Mouse (Mus musculus) hindbrain, embryonic 13.5 days (tissue): ENCODE results near the gene Hmgb1. TPM values are rescaled to one million over a fixed set of nuclear protein-coding genes. Genes with fewer than 3 reads are reported as not detected.

Experiments
- ATAC-seq: fragments of 200-750 bp; cut with Nextera tagmentation; 2 replicates; pipeline ENCODE4 v1.8.0; 2017; ENCODE audit warnings: moderate TSS enrichment; ENCODE audit not compliant: low FRiP score
- H3K27ac ChIP-seq: fragments of 300-500 bp; sonication (generic); 2 replicates; pipeline ENCODE4 v1.5.1; 2015; ENCODE audit warnings: inconsistent platforms, mild to moderate bottlenecking, moderate library complexity
- H3K27me3 ChIP-seq: fragments of 300-500 bp; sonication (generic); 2 replicates; pipeline ENCODE4 v1.6.1; 2015; ENCODE audit warnings: mild to moderate bottlenecking, inconsistent platforms
- H3K36me3 ChIP-seq: fragments of 300-500 bp; sonication (generic); 2 replicates; pipeline ENCODE4 v1.6.1; 2015; ENCODE audit warnings: mild to moderate bottlenecking, inconsistent platforms
- H3K4me1 ChIP-seq: fragments of 300-500 bp; sonication (generic); replicated peaks from 2 replicates; pipeline ENCODE4 v1.6.1; 2015; ENCODE audit warnings: inconsistent platforms
- H3K4me2 ChIP-seq: fragments of 300-500 bp; sonication (generic); 2 replicates; pipeline ENCODE4 v1.6.1; 2015; ENCODE audit warnings: inconsistent platforms, mild to moderate bottlenecking, moderate library complexity
- H3K4me3 ChIP-seq: fragments of 300-500 bp; sonication (generic); 2 replicates; pipeline ENCODE4 v1.5.1; 2015; ENCODE audit warnings: mild to moderate bottlenecking, inconsistent platforms
- H3K9ac ChIP-seq: fragments of 300-500 bp; sonication (generic); 2 replicates; pipeline ENCODE4 v1.6.1; 2015; ENCODE audit warnings: mild to moderate bottlenecking, inconsistent platforms
- H3K9me3 ChIP-seq: fragments of 300-500 bp; sonication (generic); 2 replicates; pipeline ENCODE4 v1.6.1; 2016; ENCODE audit warnings: inconsistent platforms
- WGBS: fragments of 180-500 bp; shearing (Covaris S2); methylation state at CpG from one replicate; pipeline ENCODE4 v1.1.7; 2015; 5-methylcytosine and 5-hydroxymethylcytosine counted together
- polyA plus RNA-seq: library from polyadenylated mRNA; unstranded; fragments of >200 nt; fragmentation: Nextera tagmentation; extraction: Ambion mirVana; gene quantifications from 2 replicates; pipeline ENCODE4 v1.2.1, GENCODE M21; 2015

Hmgb1 gene
- polyA plus RNA-seq, 1 experiment from 2014 or later: 984 TPM

DNA sequence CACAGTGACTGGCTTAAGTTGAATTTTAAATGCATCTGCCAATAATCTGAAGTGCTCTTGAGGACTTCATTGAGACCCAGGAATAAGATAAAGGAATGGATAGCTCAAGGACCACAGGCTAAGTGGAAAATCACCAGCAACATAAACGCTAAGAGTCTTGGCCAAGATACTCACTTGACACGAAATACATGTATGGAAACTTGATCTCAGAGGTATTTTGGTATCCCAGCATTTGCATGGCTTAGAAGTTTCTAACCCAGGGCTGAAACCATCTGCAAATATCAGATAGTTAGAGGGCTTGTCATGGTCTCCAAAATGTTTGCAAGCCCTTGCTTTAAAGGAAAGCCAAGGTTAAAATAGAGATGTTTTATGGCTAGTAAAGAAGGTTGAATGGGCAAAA is 94.4 kb downstream of the Hmgb1 start:
- Histone ChIP-seq H3K36me3 (no peaks in the 10 kb centered on the region), H3K4me1 (no peaks in the 10 kb centered on the region), H3K27me3 (no peaks in the 10 kb centered on the region), H3K9me3 (no peaks in the 10 kb centered on the region), H3K4me2 (no peak overlapping the region), H3K9ac (no peak overlapping the region), H3K4me3 (no peak overlapping the region), H3K27ac (no peak overlapping the region)
- 83% methylated on average over 2 of the region's 2 CpGs for WGBS
- ATAC-seq: no peak

DNA sequence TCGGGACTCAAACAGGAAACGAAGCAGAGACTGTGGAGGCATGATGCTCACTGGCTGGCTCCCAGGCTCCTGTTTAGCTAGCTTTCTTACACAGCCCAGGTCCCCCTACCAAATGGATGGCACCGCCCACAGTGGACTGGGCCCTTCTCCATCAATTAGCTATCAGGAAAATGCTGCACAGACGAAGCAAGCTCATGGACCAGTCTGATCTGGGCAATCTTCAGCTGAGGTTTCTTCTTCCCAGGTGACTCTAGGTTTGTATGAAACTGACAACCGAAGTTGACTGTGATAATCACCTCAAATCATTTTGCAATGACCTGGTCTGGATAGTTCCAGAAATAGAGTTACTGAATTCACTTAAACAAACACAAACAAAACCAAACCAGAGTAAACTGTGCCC is 94.8 kb downstream of the Hmgb1 start:
- Histone ChIP-seq H3K36me3 (no peaks in the 10 kb centered on the region), H3K9ac (no peak overlapping the region), H3K4me3 (no peak overlapping the region), H3K9me3 (no peaks in the 10 kb centered on the region), H3K27me3 (no peaks in the 10 kb centered on the region), H3K4me2 (no peak overlapping the region), H3K4me1 (no peaks in the 10 kb centered on the region), H3K27ac (no peak overlapping the region)
- WGBS: 94% methylated on average over 5 of the region's 5 CpGs
- ATAC-seq: no peak

DNA sequence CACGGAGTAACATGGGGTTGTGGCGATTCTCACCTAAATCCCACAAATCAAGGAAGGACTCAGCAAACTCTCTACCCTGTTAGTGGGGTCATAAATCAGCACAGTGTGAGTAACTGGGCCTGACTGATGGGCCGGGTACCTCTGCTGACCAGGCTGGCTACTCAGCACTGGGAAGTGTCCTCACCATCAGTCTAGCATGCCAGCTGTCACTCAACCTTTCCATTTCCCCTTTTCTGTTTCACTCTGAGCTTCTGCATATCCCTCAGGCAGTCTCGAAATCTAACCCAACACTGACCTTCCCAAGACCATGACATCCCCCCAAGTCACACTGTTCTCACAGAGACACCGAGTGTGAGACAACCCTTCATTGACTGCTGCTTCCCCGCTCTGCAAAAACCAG is 95.4 kb downstream of the Hmgb1 start:
- no peaks in the 10 kb centered on the region for H3K36me3 ChIP-seq
- H3K4me1 ChIP-seq: no peaks in the 10 kb centered on the region
- no peak overlapping the region for H3K4me3 ChIP-seq
- no peak for ATAC-seq
- WGBS: 83% methylated on average over 6 of the region's 6 CpGs
- no peak overlapping the region for H3K9ac ChIP-seq
- no peak overlapping the region for H3K4me2 ChIP-seq
- H3K27me3 ChIP-seq: no peaks in the 10 kb centered on the region
- no peaks in the 10 kb centered on the region for H3K9me3 ChIP-seq
- H3K27ac ChIP-seq: no peak overlapping the region

DNA sequence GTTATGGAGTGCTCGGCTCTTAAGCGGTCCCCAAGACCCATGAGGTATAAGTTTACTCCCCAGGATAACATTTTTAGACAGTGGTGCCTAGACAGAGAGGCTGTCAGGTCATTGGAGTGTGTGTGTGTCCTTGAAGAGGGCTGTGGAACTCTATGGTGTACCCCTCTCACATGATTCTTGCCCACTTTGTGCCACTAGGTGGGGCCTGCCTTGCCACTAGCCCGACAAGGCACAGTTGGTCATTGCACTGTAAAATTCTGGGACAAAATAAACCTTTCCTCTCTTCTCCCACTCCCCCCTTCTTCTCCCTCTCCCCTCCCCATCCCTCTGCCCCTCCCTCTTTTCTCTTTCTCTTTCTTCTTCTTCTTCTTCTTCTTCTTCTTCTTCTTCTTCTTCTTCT is 96.1 kb downstream of the Hmgb1 start:
- Histone ChIP-seq H3K27ac (no peak overlapping the region), H3K9ac (no peak overlapping the region), H3K4me2 (no peak overlapping the region), H3K9me3 (no peaks in the 10 kb centered on the region), H3K4me1 (no peaks in the 10 kb centered on the region), H3K36me3 (no peaks in the 10 kb centered on the region), H3K27me3 (no peaks in the 10 kb centered on the region), H3K4me3 (no peak overlapping the region)
- no peak for ATAC-seq
- 74% methylated on average over 3 of the region's 3 CpGs for WGBS

DNA sequence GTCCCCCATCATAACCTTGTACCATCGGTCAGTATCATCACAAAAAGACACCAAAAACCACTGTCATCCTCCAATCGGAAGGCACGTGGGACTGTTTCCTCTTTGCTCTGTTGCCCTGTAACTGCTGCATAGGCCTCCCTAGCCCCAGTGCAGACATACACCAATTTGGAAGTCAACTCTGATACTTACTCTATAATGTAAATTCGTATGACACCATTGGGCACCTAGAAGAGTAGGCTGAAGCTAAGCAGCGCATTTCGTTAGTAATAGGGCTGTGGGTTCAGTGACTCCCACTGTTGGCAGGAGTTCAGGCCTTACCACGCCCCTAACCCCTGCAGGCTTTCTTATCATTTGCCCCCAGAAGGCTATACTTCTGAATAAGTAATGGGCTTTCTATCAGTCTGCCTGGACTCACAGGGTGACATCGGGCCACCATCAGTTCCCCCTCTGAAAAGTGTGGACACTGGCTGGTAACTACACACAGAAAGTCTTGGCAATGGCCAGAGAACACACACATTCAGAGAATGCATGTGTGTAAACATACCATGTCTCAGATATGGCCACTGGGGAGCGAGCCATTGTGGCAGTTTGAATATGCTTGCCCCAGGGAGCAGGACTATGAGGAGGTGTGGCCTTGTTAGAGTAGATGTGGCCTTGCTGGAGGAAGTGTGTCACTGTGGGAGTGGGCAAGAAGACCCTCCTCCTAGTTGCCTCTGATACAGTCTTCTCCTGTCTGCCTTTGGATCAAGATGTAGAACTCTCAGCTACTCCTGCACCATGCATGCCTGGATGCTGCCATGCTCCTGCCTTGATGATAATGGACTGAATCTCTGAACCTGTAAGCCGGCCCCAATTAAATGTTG is 97.7 kb downstream of the Hmgb1 start:
- Histone ChIP-seq H3K9me3 (no peaks in the 10 kb centered on the region), H3K4me2 (no peak overlapping the region), H3K4me1 (no peaks in the 10 kb centered on the region), H3K4me3 (no peak overlapping the region), H3K9ac (no peak overlapping the region), H3K27me3 (no peaks in the 10 kb centered on the region), H3K36me3 (no peaks in the 10 kb centered on the region), H3K27ac (no peak overlapping the region)
- ATAC-seq: no peak
- 88% methylated on average over 10 of the region's 10 CpGs for WGBS

DNA sequence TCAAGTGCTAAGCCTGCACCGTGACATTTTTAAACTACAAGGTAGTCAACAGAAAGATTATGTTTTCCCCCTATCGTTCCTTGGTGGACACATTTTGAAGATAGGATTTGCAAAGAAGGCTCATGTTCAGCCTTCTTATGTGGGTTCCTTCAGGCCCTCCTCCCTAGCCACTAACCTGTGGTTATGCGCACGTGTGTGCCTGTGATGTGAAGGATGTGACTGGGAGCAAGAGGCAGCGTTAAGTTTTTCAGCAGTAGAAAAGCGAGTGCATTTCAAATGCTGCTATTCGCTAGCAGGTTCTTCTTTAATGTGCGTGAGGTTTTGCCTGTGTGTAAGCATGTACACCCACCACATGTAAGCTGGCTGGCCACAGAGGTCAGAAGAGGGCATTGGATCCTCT is 103.8 kb downstream of the Hmgb1 start:
- Histone ChIP-seq H3K36me3 (no peaks in the 10 kb centered on the region), H3K9ac (no peak overlapping the region), H3K27me3 (no peaks in the 10 kb centered on the region), H3K9me3 (no peaks in the 10 kb centered on the region), H3K27ac (no peak overlapping the region), H3K4me3 (no peak overlapping the region), H3K4me2 (no peak overlapping the region), H3K4me1 (no peaks in the 10 kb centered on the region)
- WGBS: 91% methylated on average over 8 of the region's 8 CpGs
- no peak for ATAC-seq

DNA sequence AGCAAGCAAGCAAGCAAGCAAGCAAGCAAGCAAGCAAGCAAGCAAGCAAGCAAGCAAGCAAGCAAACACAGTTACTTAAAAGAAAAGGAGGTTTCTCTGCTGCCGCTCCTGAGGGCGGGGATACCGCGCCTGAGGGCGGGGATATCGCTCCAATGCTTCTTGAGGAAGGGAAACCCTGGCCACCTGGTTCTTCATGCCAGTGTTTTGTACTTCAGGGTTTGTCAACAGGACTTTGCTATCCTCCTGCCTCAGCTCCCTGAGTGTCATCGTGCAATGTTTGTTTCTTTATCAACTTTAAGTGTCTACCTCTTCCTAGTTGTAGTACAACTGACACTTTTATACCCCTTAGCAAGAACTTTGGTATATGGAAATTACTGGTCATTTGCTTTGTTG is 104.5 kb downstream of the Hmgb1 start:
- no peak for ATAC-seq
- no peak overlapping the region for H3K4me2 ChIP-seq
- 46% methylated on average over 7 of the region's 7 CpGs for WGBS

DNA sequence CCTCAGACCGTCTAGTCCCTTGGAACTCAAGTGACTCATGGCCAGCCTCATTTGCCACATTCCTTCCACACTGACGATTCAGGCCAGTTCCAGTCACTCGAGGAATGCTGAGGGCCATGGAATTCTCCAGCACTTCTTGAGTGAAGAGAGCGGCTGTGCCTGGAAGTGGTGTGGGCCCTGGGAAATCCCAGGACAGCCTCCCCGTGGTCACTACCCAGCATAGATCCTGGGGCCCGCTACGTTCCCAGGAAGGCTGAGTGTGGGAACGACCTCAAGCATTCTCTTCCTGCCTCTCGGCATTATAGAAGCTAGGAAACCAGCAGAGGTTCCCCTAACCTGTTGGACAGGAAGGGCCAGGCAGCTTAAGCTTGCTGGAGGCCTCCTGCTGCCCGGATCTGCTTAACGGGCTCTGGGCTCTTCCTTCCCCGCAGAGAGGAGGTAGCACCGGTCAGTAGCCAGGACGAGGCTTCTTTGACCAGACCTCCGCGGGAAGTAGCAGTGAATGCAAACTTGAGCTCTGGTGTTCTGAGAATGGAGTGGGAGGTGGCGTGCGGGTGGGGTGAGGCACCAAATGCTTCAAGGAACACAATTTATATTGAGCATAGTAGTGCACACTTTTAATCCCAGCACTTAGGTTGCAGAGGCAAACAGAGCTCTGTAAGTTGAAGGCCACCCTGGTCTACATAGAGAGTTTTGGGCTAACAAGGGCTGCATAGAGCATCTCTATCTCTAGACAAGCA is 105.1 kb downstream of the Hmgb1 start:
- no peak overlapping the region for H3K4me2 ChIP-seq
- H3K4me3 ChIP-seq: no peak overlapping the region
- WGBS: 24% methylated on average over 18 of the region's 18 CpGs
- no peaks in the 10 kb centered on the region for H3K36me3 ChIP-seq
- no peak overlapping the region for H3K9ac ChIP-seq
- H3K27me3 ChIP-seq: no peaks in the 10 kb centered on the region
- H3K9me3 ChIP-seq: no peaks in the 10 kb centered on the region
- ATAC-seq: no peak
- no peaks in the 10 kb centered on the region for H3K4me1 ChIP-seq
- no peak overlapping the region for H3K27ac ChIP-seq

More for the DNA sequence above, 104.5 kb downstream of the Hmgb1 start:
- H3K36me3 ChIP-seq: no peaks in the 10 kb centered on the region
- no peak overlapping the region for H3K4me3 ChIP-seq
- H3K9me3 ChIP-seq: no peaks in the 10 kb centered on the region
- no peak overlapping the region for H3K9ac ChIP-seq
- no peaks in the 10 kb centered on the region for H3K27me3 ChIP-seq
- H3K27ac ChIP-seq: no peak overlapping the region
- no peaks in the 10 kb centered on the region for H3K4me1 ChIP-seq

DNA sequence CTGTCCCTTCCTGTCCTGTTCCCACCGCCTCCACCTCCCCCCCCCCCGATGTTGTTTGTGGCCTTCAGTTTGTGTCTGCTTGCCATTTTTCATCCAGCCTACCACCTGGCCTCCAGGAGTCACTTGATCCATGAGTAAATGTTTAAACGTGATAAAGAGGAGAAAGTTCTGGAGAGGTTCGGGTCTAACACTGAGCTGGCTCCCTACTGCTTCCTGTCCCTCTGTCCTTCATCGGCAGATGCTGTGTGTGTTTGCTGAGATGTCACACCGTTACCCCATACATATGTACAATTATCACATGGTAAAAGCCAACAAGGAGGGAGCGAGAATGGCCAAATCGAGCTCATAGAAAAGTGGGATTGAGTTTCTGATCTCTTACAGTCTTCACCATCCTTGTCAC is 107.2 kb downstream of the Hmgb1 start:
- Histone ChIP-seq H3K9me3 (no peaks in the 10 kb centered on the region), H3K9ac (no peak overlapping the region), H3K4me3 (no peak overlapping the region), H3K36me3 (no peaks in the 10 kb centered on the region), H3K27me3 (no peaks in the 10 kb centered on the region), H3K27ac (no peak overlapping the region), H3K4me1 (no peaks in the 10 kb centered on the region), H3K4me2 (no peak overlapping the region)
- 92% methylated on average over 8 of the region's 8 CpGs for WGBS
- ATAC-seq: no peak

DNA sequence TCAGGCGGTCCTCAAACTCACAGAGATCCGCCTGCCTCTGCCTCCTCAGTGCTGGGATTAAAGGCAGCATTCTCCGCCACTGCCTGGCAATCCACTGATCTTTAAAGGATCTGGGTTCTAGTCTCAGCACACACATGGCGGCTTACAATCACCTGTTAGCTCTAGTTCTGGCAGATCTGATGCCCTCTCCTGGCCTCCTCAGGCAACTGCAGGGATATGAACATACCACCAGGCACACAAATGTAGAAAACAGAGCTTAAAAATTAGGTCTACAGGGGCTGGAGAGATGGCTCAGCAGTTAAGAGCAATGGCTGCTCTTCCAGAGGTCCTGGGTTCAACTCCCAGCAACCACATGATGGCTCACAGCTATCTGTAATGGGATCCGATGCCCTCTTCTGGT is 112.7 kb downstream of the Hmgb1 start:
- no peak for ATAC-seq
- H3K27ac ChIP-seq: no peak overlapping the region
- 97% methylated on average over 5 of the region's 5 CpGs for WGBS
- no peaks in the 10 kb centered on the region for H3K27me3 ChIP-seq
- H3K9ac ChIP-seq: no peak overlapping the region
- no peak overlapping the region for H3K4me2 ChIP-seq
- no peaks in the 10 kb centered on the region for H3K36me3 ChIP-seq
- H3K4me1 ChIP-seq: no peaks in the 10 kb centered on the region
- no peaks in the 10 kb centered on the region for H3K9me3 ChIP-seq
- H3K4me3 ChIP-seq: no peak overlapping the region

DNA sequence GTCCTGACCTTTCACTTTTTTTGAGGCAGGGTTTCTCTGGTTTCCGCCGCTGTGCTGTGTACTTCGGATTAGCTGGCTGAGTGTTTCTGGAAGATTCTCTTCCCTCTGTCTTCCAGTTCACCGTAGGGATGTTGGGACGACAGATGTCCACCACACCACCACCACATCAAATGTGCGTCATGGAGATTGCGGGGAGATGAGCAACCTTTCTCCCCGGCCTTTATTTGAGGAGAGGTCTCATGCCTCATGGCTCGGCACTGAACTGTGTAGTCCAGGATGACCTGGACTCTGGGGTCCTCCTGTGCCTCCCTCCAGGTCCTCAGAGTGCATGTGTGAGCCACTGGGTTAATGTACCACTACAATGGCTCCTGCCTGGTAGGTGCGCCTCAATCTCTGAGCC is 115.5 kb downstream of the Hmgb1 start:
- WGBS: 93% methylated on average over 10 of the region's 10 CpGs
- no peak for ATAC-seq
- Histone ChIP-seq H3K9me3 (no peaks in the 10 kb centered on the region), H3K9ac (no peak overlapping the region), H3K4me1 (no peaks in the 10 kb centered on the region), H3K4me2 (no peak overlapping the region), H3K27ac (no peak overlapping the region), H3K36me3 (no peaks in the 10 kb centered on the region), H3K27me3 (no peaks in the 10 kb centered on the region), H3K4me3 (no peak overlapping the region)

DNA sequence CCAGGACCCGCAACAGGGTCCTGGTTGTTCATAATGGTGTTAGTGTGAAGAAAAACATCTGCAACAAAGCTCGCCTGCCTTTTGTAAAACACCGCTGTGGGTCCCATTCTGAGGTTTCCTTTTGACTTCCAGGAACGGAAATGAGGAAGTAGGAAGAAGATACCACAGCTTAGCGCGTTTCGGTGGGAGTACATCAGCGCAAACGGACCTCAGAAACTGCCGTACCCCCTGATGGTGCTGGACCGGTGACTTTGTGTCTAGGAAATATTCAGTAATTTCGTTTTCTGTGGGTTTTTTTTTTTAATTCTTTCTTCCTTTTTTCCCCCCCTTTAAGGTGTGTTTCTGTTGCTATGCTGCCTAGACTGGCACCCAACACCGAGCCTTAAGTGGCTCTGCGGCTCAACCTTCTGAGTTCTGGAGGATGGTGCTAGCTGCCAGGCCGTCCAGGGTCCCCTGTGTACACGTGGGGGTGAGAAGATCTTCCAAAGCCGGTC is 116.0 kb downstream of the Hmgb1 start:
- H3K4me3 ChIP-seq: no peak overlapping the region
- H3K4me2 ChIP-seq: no peak overlapping the region
- 89% methylated on average over 17 of the region's 17 CpGs for WGBS
- H3K4me1 ChIP-seq: no peaks in the 10 kb centered on the region
- no peaks in the 10 kb centered on the region for H3K36me3 ChIP-seq
- H3K27ac ChIP-seq: no peak overlapping the region
- H3K9ac ChIP-seq: no peak overlapping the region
- H3K9me3 ChIP-seq: no peaks in the 10 kb centered on the region
- H3K27me3 ChIP-seq: no peaks in the 10 kb centered on the region
- no peak for ATAC-seq
